Mouse (Mus musculus): ENCODE results near the gene 4933402N03Rik. TPM values are rescaled to one million over a fixed set of nuclear protein-coding genes. Genes with fewer than 3 reads are reported as not detected.

Gene 4933402N03Rik
- 37.5 TPM for polyA plus RNA-seq (2014; fragmentation: Illumina TruSeq; extraction: RNeasy Lipid Tissue Mini Kit (QIAGEN cat#74804); ENCODE audit: low read depth, low replicate concordance)

GRCm38 (mm10) chr7:131146214-131146613 is at the start of gene 4933402N03Rik:
4933402N03Rik (minus strand) TSS chr7:131146314.

GRCm38 (mm10) chr7:131174121-131174520 is 28.0 kb upstream of the 4933402N03Rik start, which contains the start of gene 5430419D17Rik:
5430419D17Rik (plus strand) TSS chr7:131174402.

Other genes with a start within 250 kb of the 4933402N03Rik start
- 3.1 TPM for gene Htra1, start 210.2 kb downstream of the 4933402N03Rik start, polyA plus RNA-seq (2014; fragmentation: Illumina TruSeq; extraction: RNeasy Lipid Tissue Mini Kit (QIAGEN cat#74804); ENCODE audit: low read depth, low replicate concordance)
- gene Dmbt1, start 114.3 kb downstream of the 4933402N03Rik start, polyA plus RNA-seq (2014; fragmentation: Illumina TruSeq; extraction: RNeasy Lipid Tissue Mini Kit (QIAGEN cat#74804); ENCODE audit: low read depth, low replicate concordance): 0.41 TPM
- gene 5430419D17Rik, start 28.1 kb upstream of the 4933402N03Rik start, polyA plus RNA-seq (2014; fragmentation: Illumina TruSeq; extraction: RNeasy Lipid Tissue Mini Kit (QIAGEN cat#74804); ENCODE audit: low read depth, low replicate concordance): 0.14 TPM
- 10.8 TPM for gene Cuzd1, start 176.0 kb upstream of the 4933402N03Rik start, polyA plus RNA-seq (2014; fragmentation: Illumina TruSeq; extraction: RNeasy Lipid Tissue Mini Kit (QIAGEN cat#74804); ENCODE audit: low read depth, low replicate concordance)
- 273 TPM for gene Fam24b, start 183.2 kb upstream of the 4933402N03Rik start, polyA plus RNA-seq (2014; fragmentation: Illumina TruSeq; extraction: RNeasy Lipid Tissue Mini Kit (QIAGEN cat#74804); ENCODE audit: low read depth, low replicate concordance)
- gene Fam24a, start 187.6 kb upstream of the 4933402N03Rik start, polyA plus RNA-seq (2014; fragmentation: Illumina TruSeq; extraction: RNeasy Lipid Tissue Mini Kit (QIAGEN cat#74804); ENCODE audit: low read depth, low replicate concordance): 91.6 TPM
- 12.9 TPM for gene 2310057M21Rik, start 216.4 kb upstream of the 4933402N03Rik start, polyA plus RNA-seq (2014; fragmentation: Illumina TruSeq; extraction: RNeasy Lipid Tissue Mini Kit (QIAGEN cat#74804); ENCODE audit: low read depth, low replicate concordance)
- gene Pstk, start 224.8 kb upstream of the 4933402N03Rik start, polyA plus RNA-seq (2014; fragmentation: Illumina TruSeq; extraction: RNeasy Lipid Tissue Mini Kit (QIAGEN cat#74804); ENCODE audit: low read depth, low replicate concordance): 25.9 TPM